Mouse (Mus musculus) G1E (cell line): ENCODE measurements at regions not wholly inside any gene's neighbourhood (a gene's known extent, or its start where the extent isn't known, plus 50 kb on each side); places are given as distances from the start of the nearest gene placed in this dataset.
"Not testable (repeated sequence)": the region's sequence is repeated elsewhere in the genome, so short reads cannot be mapped to it uniquely, and the experiment has no call there.

Experiments
- ATAC-seq: 2 replicates; pipeline ENCODE4 v1.8.0; 2016; ENCODE audit warnings: mild to moderate bottlenecking; ENCODE audit not compliant: insufficient number of reproducible peaks, poor library complexity, low FRiP score, severe bottlenecking; ENCODE audit errors: extremely low read depth
- DNase-seq: peaks from one replicate; pipeline ENCODE4 v3.0.0; 2012; ENCODE audit warnings: low spot score
- H3K27me3 ChIP-seq: 2 replicates; pipeline ENCODE4 v1.6.1; 2012; ENCODE audit warnings: mild to moderate bottlenecking, low read length, inconsistent platforms; ENCODE audit not compliant: insufficient read depth
- H3K36me3 ChIP-seq: replicated peaks from 2 replicates; pipeline ENCODE3; 2012; ENCODE audit warnings: mild to moderate bottlenecking, inconsistent platforms
- H3K4me1 ChIP-seq: 2 replicates; pipeline ENCODE4 v1.6.1; 2012; ENCODE audit warnings: low read depth, low read length, inconsistent platforms, mixed read lengths; ENCODE audit not compliant: insufficient read depth
- H3K4me3 ChIP-seq: 2 replicates; pipeline ENCODE4 v1.5.1; 2012; ENCODE audit warnings: low read depth, mild to moderate bottlenecking, inconsistent platforms, low read length, moderate library complexity, mixed read lengths
- H3K9me3 ChIP-seq: replicated peaks from 2 replicates; pipeline ENCODE4 v1.6.1; 2012; ENCODE audit warnings: inconsistent platforms
- CTCF ChIP-seq: IDR thresholded peaks from 2 replicates; pipeline ENCODE4 v1.5.1; 2012; ENCODE audit warnings: low read depth, low read length, inconsistent platforms, mixed read lengths
- GATA1 ChIP-seq: IDR thresholded peaks from 2 replicates; pipeline ENCODE4 v1.6.1; 2012; ENCODE audit warnings: borderline replicate concordance, low read length, inconsistent platforms, mixed read lengths
- GATA2 ChIP-seq: IDR thresholded peaks from 2 replicates; pipeline ENCODE4 v1.6.1; 2012; ENCODE audit warnings: low read depth, low read length, inconsistent platforms, borderline replicate concordance
- POLR2AphosphoS5 ChIP-seq: IDR thresholded peaks from 2 replicates; pipeline ENCODE4 v1.6.1; 2012; ENCODE audit warnings: low read depth, low read length, inconsistent platforms; ENCODE audit not compliant: insufficient replicate concordance
- TAL1 ChIP-seq: conservative IDR thresholded peaks from 2 replicates; pipeline ENCODE4 v1.6.1; 2012; ENCODE audit warnings: low read depth, low read length, inconsistent platforms, mixed read lengths

GRCm38 (mm10) chr12:92915776-92916175, 1066.8 kb upstream of the Sel1l start:
- ATAC-seq (no peak), DNase-seq (no peak)
- H3K4me1 ChIP-seq, result no peaks in the 10 kb centered on the region
- H3K36me3 ChIP-seq, result no peaks in the 10 kb centered on the region
- TF ChIP-seq GATA1 (no peak), GATA2 (no peak), CTCF (no peak), POLR2AphosphoS5 (no peak), TAL1 (no peak)
- H3K9me3 ChIP-seq, result peaks cover 4% of the 10 kb centered on the region
- H3K4me3 ChIP-seq, result no peak overlapping the region
- H3K27me3 ChIP-seq, result no peaks in the 10 kb centered on the region

GRCm38 (mm10) chr12:92915203-92915602, 1066.2 kb upstream of the Sel1l start:
- no peaks in the 10 kb centered on the region for H3K27me3 ChIP-seq
- H3K4me3 ChIP-seq, result no peak overlapping the region
- ATAC-seq, result no peak
- no peak for TF ChIP-seq GATA2
- TF ChIP-seq CTCF, result no peak
- TF ChIP-seq POLR2AphosphoS5, result no peak
- no peak for TF ChIP-seq GATA1
- TF ChIP-seq TAL1, result no peak
- no peak for DNase-seq
- H3K9me3 ChIP-seq, result peaks cover 4% of the 10 kb centered on the region
- H3K36me3 ChIP-seq, result no peaks in the 10 kb centered on the region
- no peaks in the 10 kb centered on the region for H3K4me1 ChIP-seq

- Histone ChIP-seq H3K4me1 (no peaks in the 10 kb centered on the region), H3K4me3 (no peak overlapping the region), H3K27me3 (no peaks in the 10 kb centered on the region), H3K9me3 (peaks cover 5% of the 10 kb centered on the region), H3K36me3 (no peaks in the 10 kb centered on the region)
- TF ChIP-seq TAL1 (no peak), GATA1 (no peak), GATA2 (no peak), CTCF (no peak), POLR2AphosphoS5 (no peak)
- no peak for ATAC-seq
- DNase-seq, result no peak
These were observed 1055.4 kb upstream of the Sel1l start for GRCm38 (mm10) chr12:92904382-92904781.

- DNase-seq, result no peak
- H3K9me3 ChIP-seq, result peaks cover 19% of the 10 kb centered on the region
- no peak for ATAC-seq
- no peaks in the 10 kb centered on the region for H3K4me1 ChIP-seq
- H3K27me3 ChIP-seq, result no peaks in the 10 kb centered on the region
- H3K36me3 ChIP-seq, result no peaks in the 10 kb centered on the region
- H3K4me3 ChIP-seq, result no peak overlapping the region
- TF ChIP-seq POLR2AphosphoS5 (no peak), TAL1 (no peak), CTCF (no peak), GATA2 (no peak)
These were observed 1043.4 kb upstream of the Sel1l start for GRCm38 (mm10) chr12:92892315-92892714.

GRCm38 (mm10) chr12:92891663-92892062, 1042.7 kb upstream of the Sel1l start:
- H3K36me3 ChIP-seq, H3K4me1 ChIP-seq, DNase-seq, H3K27me3 ChIP-seq, H3K4me3 ChIP-seq: not testable (repeated sequence)
- peaks cover 21% of the 10 kb centered on the region for H3K9me3 ChIP-seq
- ATAC-seq, result peak; percentile 23; the same call in 1 of the 2 replicates

- ATAC-seq, H3K4me3 ChIP-seq, H3K27me3 ChIP-seq, H3K36me3 ChIP-seq, H3K4me1 ChIP-seq, DNase-seq: not testable (repeated sequence)
- H3K9me3 ChIP-seq, result peaks cover 21% of the 10 kb centered on the region
These were observed 1042.2 kb upstream of the Sel1l start for GRCm38 (mm10) chr12:92891126-92891525.

GRCm38 (mm10) chr12:92887747-92888146, 1038.8 kb upstream of the Sel1l start:
- Histone ChIP-seq H3K27me3 (no peaks in the 10 kb centered on the region), H3K36me3 (no peaks in the 10 kb centered on the region), H3K4me3 (no peak overlapping the region), H3K4me1 (no peaks in the 10 kb centered on the region), H3K9me3 (peaks cover 30% of the 10 kb centered on the region)
- ATAC-seq, result no peak
- no peak for TF ChIP-seq TAL1
- TF ChIP-seq POLR2AphosphoS5, result no peak
- no peak for TF ChIP-seq GATA1
- TF ChIP-seq CTCF, result no peak
- TF ChIP-seq GATA2, result no peak
- DNase-seq, result no peak

- ATAC-seq, H3K36me3 ChIP-seq, H3K4me3 ChIP-seq, DNase-seq, H3K27me3 ChIP-seq, H3K4me1 ChIP-seq: not testable (repeated sequence)
- H3K9me3 ChIP-seq, result peaks cover 30% of the 10 kb centered on the region
These were observed 1037.6 kb upstream of the Sel1l start for GRCm38 (mm10) chr12:92886394-92887075.

GRCm38 (mm10) chr12:92884014-92884413, 1035.1 kb upstream of the Sel1l start:
- H3K4me3 ChIP-seq, H3K27me3 ChIP-seq, H3K4me1 ChIP-seq, H3K36me3 ChIP-seq, DNase-seq: not testable (repeated sequence)
- peaks cover 21% of the 10 kb centered on the region for H3K9me3 ChIP-seq
- 0 out of 2 replicates have a peak, but pooled peaks have one; percentile 11 for ATAC-seq

- not testable (repeated sequence) for H3K27me3 ChIP-seq, H3K4me1 ChIP-seq, H3K36me3 ChIP-seq, DNase-seq, H3K4me3 ChIP-seq
- peaks cover 18% of the 10 kb centered on the region for H3K9me3 ChIP-seq
- ATAC-seq, result peak; percentile 22; the same call in 1 of the 2 replicates
These were observed 1034.1 kb upstream of the Sel1l start for GRCm38 (mm10) chr12:92883091-92883490.
